Mouse (Mus musculus): Measurements from ENCODE around the gene Pold3.

Gene Pold3

GRCm38 (mm10) chr7:100121376-100121789 lies at the start of gene Pold3:
Gene Pold3 (minus strand): TSS chr7:100121565.
- DNase-seq (ENCODE audit: low read depth, low spot score) = peak; percentile 94

GRCm38 (mm10) chr7:100170756-100171155 lies 49.4 kb upstream of the Pold3 start:
- DNase-seq (ENCODE audit: low read depth, low spot score) = no peak

GRCm38 (mm10) chr7:100168654-100169053 lies 47.3 kb upstream of the Pold3 start:
- no peak for DNase-seq (ENCODE audit: low read depth, low spot score)

GRCm38 (mm10) chr7:100163506-100163905 lies 42.1 kb upstream of the Pold3 start:
- no peak for DNase-seq (ENCODE audit: low read depth, low spot score)

- peak; percentile 28 for DNase-seq (ENCODE audit: low read depth, low spot score)
Observed at GRCm38 (mm10) chr7:100160006-100160405, 38.6 kb upstream of the Pold3 start.

- peak; percentile 93 for DNase-seq (ENCODE audit: low read depth, low spot score)
Observed at GRCm38 (mm10) chr7:100159105-100159841, 37.9 kb upstream of the Pold3 start, which contains the start of gene Lipt2. Gene Lipt2 (plus strand): TSS chr7:100159277.

GRCm38 (mm10) chr7:100157669-100158068 lies 36.3 kb upstream of the Pold3 start:
- no peak for DNase-seq (ENCODE audit: low read depth, low spot score)

GRCm38 (mm10) chr7:100150626-100151025 lies 29.3 kb upstream of the Pold3 start:
- DNase-seq (ENCODE audit: low read depth, low spot score) = no peak

- DNase-seq (ENCODE audit: low read depth, low spot score) = no peak
Observed at GRCm38 (mm10) chr7:100150086-100150485, 28.7 kb upstream of the Pold3 start.

GRCm38 (mm10) chr7:100148586-100148985 lies 27.2 kb upstream of the Pold3 start:
- no peak for DNase-seq (ENCODE audit: low read depth, low spot score)

GRCm38 (mm10) chr7:100140591-100140990 lies 19.2 kb upstream of the Pold3 start:
- DNase-seq (ENCODE audit: low read depth, low spot score) = no peak

- DNase-seq (ENCODE audit: low read depth, low spot score) = no peak
Observed at GRCm38 (mm10) chr7:100138075-100138474, 16.7 kb upstream of the Pold3 start.

GRCm38 (mm10) chr7:100137038-100137437 lies 15.7 kb upstream of the Pold3 start:
- no peak for DNase-seq (ENCODE audit: low read depth, low spot score)

GRCm38 (mm10) chr7:100132379-100132778 lies 11.0 kb upstream of the Pold3 start:
- no peak for DNase-seq (ENCODE audit: low read depth, low spot score)

GRCm38 (mm10) chr7:100130592-100130991 lies 9.2 kb upstream of the Pold3 start:
- no peak for DNase-seq (ENCODE audit: low read depth, low spot score)

GRCm38 (mm10) chr7:100128262-100129041 lies 7.1 kb upstream of the Pold3 start:
- no peak for DNase-seq (ENCODE audit: low read depth, low spot score)

- DNase-seq (ENCODE audit: low read depth, low spot score) = no peak
Observed at GRCm38 (mm10) chr7:100126514-100126913, 5.1 kb upstream of the Pold3 start.

GRCm38 (mm10) chr7:100125166-100125565 lies 3.8 kb upstream of the Pold3 start:
- no peak for DNase-seq (ENCODE audit: low read depth, low spot score)

GRCm38 (mm10) chr7:100124211-100124610 lies 2.8 kb upstream of the Pold3 start:
- no peak for DNase-seq (ENCODE audit: low read depth, low spot score)

- no peak for DNase-seq (ENCODE audit: low read depth, low spot score)
Observed at GRCm38 (mm10) chr7:100123486-100123885, 2.1 kb upstream of the Pold3 start.

GRCm38 (mm10) chr7:100120791-100121261 lies 539 bp downstream of the Pold3 start:
- peak; percentile 11 for DNase-seq (ENCODE audit: low read depth, low spot score)

GRCm38 (mm10) chr7:100114279-100114678 lies 7.1 kb downstream of the Pold3 start:
- DNase-seq (ENCODE audit: low read depth, low spot score) = no peak

- DNase-seq (ENCODE audit: low read depth, low spot score) = no peak
Observed at GRCm38 (mm10) chr7:100113821-100114220, 7.5 kb downstream of the Pold3 start.
